Mouse (Mus musculus) lung, embryonic 15.5 days (tissue): Measurements from ENCODE around the gene Mpped2. TPM values are rescaled to one million over a fixed set of nuclear protein-coding genes. Genes with fewer than 3 reads are reported as not detected.

Experiments
- ATAC-seq: fragments of 200-750 bp; cut with Nextera tagmentation; 2 replicates; pipeline ENCODE4 v1.8.0; 2017; ENCODE audit warnings: moderate number of reproducible peaks, borderline replicate concordance; ENCODE audit not compliant: low FRiP score, low TSS enrichment; ENCODE audit errors: extremely low read depth
- H3K27ac ChIP-seq: fragments of 300-500 bp; sonication (generic); 2 replicates; pipeline ENCODE4 v1.5.1; 2015; ENCODE audit warnings: moderate library complexity, mild to moderate bottlenecking, inconsistent platforms
- H3K27me3 ChIP-seq: fragments of 300-500 bp; sonication (generic); 2 replicates; pipeline ENCODE4 v1.6.1; 2015; ENCODE audit warnings: inconsistent platforms
- H3K36me3 ChIP-seq: fragments of 300-500 bp; sonication (generic); 2 replicates; pipeline ENCODE4 v1.6.1; 2015; ENCODE audit warnings: inconsistent platforms
- H3K4me1 ChIP-seq: fragments of 300-500 bp; sonication (generic); 2 replicates; pipeline ENCODE4 v1.6.1; 2015; ENCODE audit warnings: inconsistent platforms
- H3K4me2 ChIP-seq: fragments of 300-500 bp; sonication (generic); 2 replicates; pipeline ENCODE4 v1.6.1; 2015; ENCODE audit warnings: inconsistent platforms, mild to moderate bottlenecking, moderate library complexity
- H3K4me3 ChIP-seq: fragments of 300-500 bp; sonication (generic); 2 replicates; pipeline ENCODE4 v1.5.1; 2015; ENCODE audit warnings: mild to moderate bottlenecking, inconsistent platforms
- H3K9ac ChIP-seq: fragments of 300-500 bp; sonication (generic); 2 replicates; pipeline ENCODE4 v1.6.1; 2015; ENCODE audit warnings: inconsistent platforms
- H3K9me3 ChIP-seq: fragments of 300-500 bp; sonication (generic); 2 replicates; pipeline ENCODE4 v1.6.1; 2016; ENCODE audit warnings: inconsistent platforms
- WGBS: fragments of 180-500 bp; shearing (Covaris S2); methylation state at CpG from one replicate; pipeline ENCODE4 v1.1.7; 2015; 5-methylcytosine and 5-hydroxymethylcytosine counted together
- polyA plus RNA-seq: library from polyadenylated mRNA; unstranded; fragments of >200 nt; fragmentation: Nextera tagmentation; extraction: Ambion mirVana; gene quantifications from 2 replicates; pipeline ENCODE4 v1.2.1, GENCODE M21; 2015

The Mpped2 gene
- polyA plus RNA-seq, 1 experiment from 2014 or later, result 27.2 TPM

DNA sequence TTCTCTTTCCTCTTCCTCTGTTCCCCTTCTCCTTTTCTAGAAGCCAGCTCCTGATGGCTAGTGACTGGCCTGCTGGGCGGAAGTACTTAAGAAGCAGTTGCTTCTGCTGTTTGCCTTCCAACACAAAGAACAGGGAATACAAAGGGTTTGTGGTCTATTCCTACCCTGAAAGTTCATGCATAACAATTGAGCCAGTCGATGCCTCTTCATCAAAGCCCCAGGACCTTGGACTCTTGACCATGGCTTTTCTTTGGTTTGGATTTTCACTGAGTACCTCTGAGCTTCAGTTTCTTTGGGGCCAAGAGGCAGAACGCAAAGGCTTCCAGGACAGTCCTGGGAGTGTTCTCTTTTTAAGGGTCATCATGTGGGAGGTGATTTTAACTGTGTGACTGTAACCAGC, 57.8 kb downstream of the Mpped2 start:
- Histone ChIP-seq H3K9ac (no peak overlapping the region), H3K9me3 (no peaks in the 10 kb centered on the region), H3K36me3 (no peaks in the 10 kb centered on the region), H3K4me2 (no peak overlapping the region), H3K4me1 (0 out of 2 replicates have a peak, but pooled peaks cover 2% of the 10 kb centered on the region), H3K27me3 (no peaks in the 10 kb centered on the region), H3K27ac (no peak overlapping the region), H3K4me3 (no peak overlapping the region)
- ATAC-seq, result no peak
- 83% methylated on average over 3 of the region's 3 CpGs for WGBS

DNA sequence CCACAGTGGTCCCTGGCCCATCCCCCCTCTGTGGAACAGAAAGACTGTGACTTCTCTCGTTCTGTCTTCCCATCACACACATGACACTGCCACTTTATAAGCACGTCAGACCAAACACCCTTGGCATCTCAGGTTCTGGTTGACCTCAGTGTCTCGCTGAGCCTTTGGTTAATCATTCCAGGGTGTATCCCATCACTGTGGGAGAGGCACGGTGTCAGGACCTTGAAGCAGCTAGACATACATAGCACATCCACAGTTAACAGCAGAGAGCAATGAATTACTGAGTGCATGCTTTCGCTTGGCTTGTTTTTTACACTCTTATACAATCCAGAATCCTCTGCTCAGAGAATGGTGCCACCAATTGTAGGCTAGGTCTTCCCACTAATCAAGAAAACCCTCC, 60.6 kb downstream of the Mpped2 start:
- no peak for ATAC-seq

GRCm38 (mm10) chr2:106754696-106755095, 61.6 kb downstream of the Mpped2 start:
- 58% methylated on average over 5 of the region's 5 CpGs for WGBS
- Histone ChIP-seq H3K27ac (no peak overlapping the region), H3K9ac (no peak overlapping the region), H3K36me3 (no peaks in the 10 kb centered on the region), H3K27me3 (no peaks in the 10 kb centered on the region), H3K9me3 (no peaks in the 10 kb centered on the region), H3K4me2 (no peak overlapping the region), H3K4me3 (no peak overlapping the region), H3K4me1 (peaks cover 4% of the 10 kb centered on the region; the same call in 1 of the 2 replicates)
- no peak for ATAC-seq

More for the DNA sequence above, 60.6 kb downstream of the Mpped2 start:
- Histone ChIP-seq H3K27me3 (no peaks in the 10 kb centered on the region), H3K9me3 (no peaks in the 10 kb centered on the region), H3K4me3 (no peak overlapping the region), H3K27ac (no peak overlapping the region), H3K9ac (no peak overlapping the region), H3K4me1 (peaks cover 4% of the 10 kb centered on the region; the same call in 1 of the 2 replicates), H3K36me3 (no peaks in the 10 kb centered on the region), H3K4me2 (no peak overlapping the region)
- 66% methylated on average over 5 of the region's 5 CpGs for WGBS

DNA sequence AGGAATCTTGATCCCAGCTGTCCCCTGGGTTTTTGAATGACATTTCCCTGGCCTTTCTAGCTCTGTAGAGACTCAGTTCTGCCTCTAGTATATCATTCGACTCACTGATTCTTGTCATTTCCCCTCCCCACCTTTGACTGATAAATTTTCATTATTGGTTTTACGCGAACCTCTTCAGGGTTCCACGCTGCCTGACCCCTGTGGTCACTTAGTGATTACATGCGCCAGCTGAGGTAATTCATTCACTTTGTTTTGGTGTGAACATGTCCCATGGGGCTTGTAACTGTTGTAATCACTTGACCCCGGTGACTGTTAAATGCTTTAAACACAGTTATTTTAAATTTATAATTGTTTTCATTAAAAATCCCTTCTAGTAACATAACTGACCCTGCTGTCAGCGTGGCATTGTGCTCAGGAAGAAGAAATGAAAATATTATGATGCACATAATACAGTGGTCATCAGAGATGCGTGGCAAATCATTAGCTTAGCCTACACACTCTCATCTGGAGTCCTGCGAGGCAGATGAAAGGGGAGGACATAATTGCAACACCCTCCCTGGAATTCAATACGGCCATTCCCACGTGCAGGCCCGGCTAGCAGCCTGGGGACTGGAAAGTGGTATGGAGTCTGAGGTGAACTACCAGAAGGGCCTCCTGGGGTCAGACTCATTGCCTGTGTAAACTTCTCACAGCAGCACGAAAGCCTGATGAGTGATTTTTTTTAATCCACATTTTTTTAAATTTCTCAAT, 63.5 kb downstream of the Mpped2 start:
- Histone ChIP-seq H3K4me3 (no peak overlapping the region), H3K9ac (no peak overlapping the region), H3K27ac (no peak overlapping the region), H3K4me2 (no peak overlapping the region), H3K9me3 (no peaks in the 10 kb centered on the region), H3K27me3 (no peaks in the 10 kb centered on the region), H3K36me3 (no peaks in the 10 kb centered on the region), H3K4me1 (peaks cover 4% of the 10 kb centered on the region; the same call in 1 of the 2 replicates)
- no peak for ATAC-seq
- WGBS, result 52% methylated on average over 13 of the region's 13 CpGs

DNA sequence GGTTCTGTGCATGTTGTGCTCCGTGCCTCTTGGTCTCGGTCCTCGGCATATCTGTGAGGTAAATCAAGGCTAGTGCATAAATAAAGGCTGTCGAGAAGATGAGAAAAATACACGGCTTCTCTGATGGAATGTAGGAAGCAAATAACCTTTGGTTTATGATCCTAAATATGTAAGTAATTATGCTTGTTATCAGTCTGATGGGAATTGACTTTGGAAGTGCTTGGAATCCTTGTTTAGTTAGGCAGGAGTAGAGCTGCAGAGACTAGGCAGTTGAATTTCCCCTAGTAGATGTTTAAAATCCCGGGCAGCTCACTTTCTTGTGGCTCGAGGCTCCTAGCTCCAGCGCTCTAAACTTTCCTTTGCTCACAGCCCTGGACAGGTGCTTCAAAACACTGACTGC, 69.9 kb downstream of the Mpped2 start:
- no peaks in the 10 kb centered on the region for H3K36me3 ChIP-seq
- no peak overlapping the region for H3K4me2 ChIP-seq
- H3K27me3 ChIP-seq, result no peaks in the 10 kb centered on the region
- no peak overlapping the region for H3K27ac ChIP-seq
- no peaks in the 10 kb centered on the region for H3K9me3 ChIP-seq
- no peak for ATAC-seq
- no peak overlapping the region for H3K9ac ChIP-seq
- no peaks in the 10 kb centered on the region for H3K4me1 ChIP-seq
- H3K4me3 ChIP-seq, result no peak overlapping the region
- WGBS, result 70% methylated on average over 8 of the region's 8 CpGs

- WGBS, result 85% methylated on average over 12 of the region's 12 CpGs
- Histone ChIP-seq H3K9ac (no peak overlapping the region), H3K4me3 (no peak overlapping the region), H3K9me3 (no peaks in the 10 kb centered on the region), H3K27me3 (no peaks in the 10 kb centered on the region), H3K27ac (no peak overlapping the region), H3K4me1 (no peaks in the 10 kb centered on the region), H3K36me3 (no peaks in the 10 kb centered on the region), H3K4me2 (no peak overlapping the region)
- ATAC-seq, result no peak
Measured at GRCm38 (mm10) chr2:106769236-106769635, 76.2 kb downstream of the Mpped2 start.

GRCm38 (mm10) chr2:106772643-106773042, 79.6 kb downstream of the Mpped2 start:
- ATAC-seq, result no peak
- 49% methylated on average over 5 of the region's 5 CpGs for WGBS
- H3K4me3 ChIP-seq, result no peak overlapping the region
- no peaks in the 10 kb centered on the region for H3K9me3 ChIP-seq
- H3K4me2 ChIP-seq, result no peak overlapping the region
- H3K9ac ChIP-seq, result no peak overlapping the region
- H3K36me3 ChIP-seq, result no peaks in the 10 kb centered on the region
- H3K27me3 ChIP-seq, result no peaks in the 10 kb centered on the region
- no peak overlapping the region for H3K27ac ChIP-seq
- no peaks in the 10 kb centered on the region for H3K4me1 ChIP-seq

DNA sequence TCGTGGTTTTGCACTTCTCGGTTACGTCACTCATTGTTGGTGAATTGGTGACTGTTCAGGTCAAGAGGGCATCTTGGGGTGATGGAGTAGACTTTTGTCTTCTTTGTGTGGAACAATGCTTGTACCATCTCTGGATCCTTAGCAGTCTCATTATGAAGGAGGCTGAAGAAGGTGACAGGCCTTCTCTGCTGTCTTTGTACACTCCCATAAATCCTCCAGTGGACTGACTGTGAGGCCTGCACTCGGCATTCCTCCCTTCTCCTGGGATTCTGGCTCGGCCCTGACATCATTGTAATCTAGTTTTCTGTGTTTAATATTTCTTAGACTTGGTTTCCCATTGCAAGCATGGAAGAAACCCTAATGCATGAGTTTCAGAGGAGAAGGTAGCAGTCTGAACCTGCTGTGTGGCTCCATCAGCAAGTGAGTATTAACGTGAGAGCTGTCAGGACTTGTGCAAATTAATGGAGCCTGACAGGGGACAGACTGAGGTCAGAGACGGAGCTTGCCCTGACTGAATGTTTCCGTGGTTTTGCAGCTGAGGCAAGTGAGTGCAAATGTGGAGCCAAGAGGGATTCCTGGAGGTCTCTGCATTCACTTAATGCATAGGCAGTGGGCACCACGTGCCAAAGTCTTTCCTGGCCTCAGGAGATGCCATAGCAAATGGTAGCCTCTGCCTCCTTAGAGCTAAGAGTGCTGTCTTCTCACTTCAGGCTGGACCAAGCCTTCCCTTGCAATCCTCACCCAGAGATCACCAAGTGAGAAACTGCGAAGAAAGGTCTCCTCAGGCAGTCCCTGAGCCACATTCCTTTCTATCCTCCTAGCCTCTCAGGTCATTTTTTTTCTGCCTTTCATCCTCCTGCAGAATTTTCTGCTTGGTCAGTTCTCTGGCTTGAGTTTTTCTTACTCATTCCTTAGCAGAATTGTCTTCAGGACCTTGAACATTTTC, 81.5 kb downstream of the Mpped2 start:
- no peak overlapping the region for H3K4me3 ChIP-seq
- no peaks in the 10 kb centered on the region for H3K9me3 ChIP-seq
- WGBS, result 50% methylated on average over 10 of the region's 10 CpGs
- H3K4me1 ChIP-seq, result 0 out of 2 replicates have a peak, but pooled peaks cover 8% of the 10 kb centered on the region
- H3K4me2 ChIP-seq, result no peak overlapping the region
- ATAC-seq, result no peak
- no peaks in the 10 kb centered on the region for H3K27me3 ChIP-seq
- no peak overlapping the region for H3K27ac ChIP-seq
- H3K36me3 ChIP-seq, result no peaks in the 10 kb centered on the region
- no peak overlapping the region for H3K9ac ChIP-seq

DNA sequence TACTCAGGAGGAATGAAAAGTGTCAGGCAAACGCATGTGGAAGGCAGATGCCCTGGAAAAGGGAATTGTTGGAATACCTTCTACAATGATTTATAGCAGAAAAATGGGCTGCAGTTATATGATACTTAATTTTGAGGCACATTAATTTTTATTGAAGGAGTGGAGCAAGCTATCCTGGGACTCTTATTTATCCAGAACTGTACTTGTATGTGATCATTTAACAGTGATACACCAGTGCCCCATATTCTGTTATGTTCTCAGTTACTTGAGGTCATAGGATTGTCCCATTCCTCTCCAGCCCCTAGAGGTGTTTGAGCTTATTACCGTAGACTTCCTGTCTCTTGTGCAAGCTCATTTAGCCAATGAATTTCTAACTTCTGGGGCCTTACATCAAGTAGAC, 82.9 kb downstream of the Mpped2 start:
- no peak overlapping the region for H3K9ac ChIP-seq
- no peak overlapping the region for H3K4me3 ChIP-seq
- H3K4me1 ChIP-seq, result 0 out of 2 replicates have a peak, but pooled peaks cover 9% of the 10 kb centered on the region
- no peak for ATAC-seq
- H3K9me3 ChIP-seq, result no peaks in the 10 kb centered on the region
- H3K36me3 ChIP-seq, result no peaks in the 10 kb centered on the region
- 66% methylated on average over 2 of the region's 2 CpGs for WGBS
- no peaks in the 10 kb centered on the region for H3K27me3 ChIP-seq
- H3K27ac ChIP-seq, result no peak overlapping the region
- H3K4me2 ChIP-seq, result no peak overlapping the region

DNA sequence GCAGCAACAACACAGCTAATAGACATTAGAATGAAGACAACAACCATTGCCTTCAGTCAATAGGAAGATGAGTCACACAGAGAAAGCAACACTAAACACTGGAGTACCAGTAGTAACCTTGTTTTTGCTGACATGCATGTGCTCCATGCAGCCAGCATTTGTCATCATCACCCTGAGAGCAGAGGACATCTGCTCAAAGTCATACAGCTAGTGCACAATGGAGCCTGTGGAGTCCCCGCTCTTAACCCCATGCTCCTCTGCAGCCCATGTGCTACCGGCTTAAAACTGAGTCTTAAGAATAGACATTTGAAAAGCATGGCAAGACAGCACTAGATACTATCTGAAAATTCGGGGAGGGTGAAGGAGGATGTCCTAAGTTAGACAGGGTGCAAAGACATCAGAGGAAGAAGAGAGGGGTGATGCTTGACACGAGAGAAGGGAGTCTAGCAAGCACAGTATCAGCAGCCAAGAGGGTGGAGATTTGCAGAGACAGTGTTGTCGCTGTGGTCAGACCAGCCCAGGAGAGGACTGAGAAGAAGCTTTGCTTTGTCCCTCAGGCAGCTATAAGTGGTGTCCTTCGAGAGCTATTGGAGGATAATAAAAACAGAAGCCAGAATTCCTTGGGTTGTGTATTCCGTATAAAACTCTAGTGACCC, 85.9 kb downstream of the Mpped2 start:
- 0 out of 2 replicates have a peak, but pooled peaks cover 9% of the 10 kb centered on the region for H3K4me1 ChIP-seq
- H3K4me3 ChIP-seq, result no peak overlapping the region
- H3K9ac ChIP-seq, result no peak overlapping the region
- no peak overlapping the region for H3K27ac ChIP-seq
- no peaks in the 10 kb centered on the region for H3K9me3 ChIP-seq
- H3K36me3 ChIP-seq, result no peaks in the 10 kb centered on the region
- 46% methylated on average over 7 of the region's 7 CpGs for WGBS
- ATAC-seq, result peak; percentile 77; the same call in 1 of the 2 replicates
- H3K27me3 ChIP-seq, result no peaks in the 10 kb centered on the region
- H3K4me2 ChIP-seq, result no peak overlapping the region

DNA sequence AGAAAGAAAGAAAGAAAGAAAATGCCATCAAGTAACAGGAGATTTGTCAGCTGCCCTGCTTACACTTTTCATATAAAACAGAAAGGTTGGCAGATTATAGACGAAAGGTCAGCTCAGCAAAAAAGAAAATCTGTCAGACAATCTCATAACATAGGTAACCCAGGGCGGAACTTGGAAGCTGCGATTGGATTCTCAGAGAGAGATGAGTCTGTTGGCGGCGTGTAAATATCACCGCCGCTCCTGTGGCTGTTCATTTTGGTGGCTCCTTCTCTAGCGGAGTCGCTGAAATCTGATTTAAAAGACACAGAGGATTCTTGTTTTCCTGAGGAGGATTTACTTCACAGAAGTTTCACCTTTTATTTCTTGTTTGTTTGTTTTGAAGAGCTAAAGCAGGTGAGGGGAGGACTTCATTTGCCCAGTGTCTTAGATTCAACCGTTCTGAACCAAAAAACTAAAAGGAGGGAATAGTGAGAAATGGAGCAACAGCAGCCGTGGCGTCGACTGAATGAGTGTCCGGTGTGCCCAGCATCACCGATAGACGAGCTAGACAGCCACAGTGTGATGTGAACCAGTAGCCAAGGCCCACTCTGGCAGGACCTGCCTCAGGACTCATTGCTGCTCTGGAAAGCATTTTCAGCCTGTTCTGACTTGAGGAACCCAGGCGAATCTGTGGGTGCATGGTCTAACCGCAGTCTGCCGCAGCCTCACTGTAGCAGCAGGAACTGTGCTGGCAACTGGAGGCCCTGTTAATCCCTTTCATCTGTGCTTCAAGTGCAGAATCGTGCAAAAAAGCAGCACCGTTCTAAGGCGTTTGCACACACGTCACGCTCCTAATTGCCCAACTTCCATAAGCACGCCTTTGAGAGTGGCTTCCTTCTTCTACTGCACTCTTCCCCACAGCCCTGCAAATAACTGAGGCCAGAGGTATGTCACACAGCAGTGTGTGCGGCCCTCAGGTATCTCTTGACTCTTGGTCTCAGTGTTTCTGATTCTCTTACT, 88.4 kb downstream of the Mpped2 start:
- WGBS, result 80% methylated on average over 26 of the region's 26 CpGs

More for the DNA sequence above, 88.4 kb downstream of the Mpped2 start:
- Histone ChIP-seq H3K27ac (no peak overlapping the region), H3K4me1 (0 out of 2 replicates have a peak, but pooled peaks cover 9% of the 10 kb centered on the region), H3K9ac (no peak overlapping the region), H3K4me2 (no peak overlapping the region), H3K4me3 (no peak overlapping the region), H3K9me3 (no peaks in the 10 kb centered on the region), H3K36me3 (no peaks in the 10 kb centered on the region), H3K27me3 (no peaks in the 10 kb centered on the region)
- no peak for ATAC-seq
